Mouse (Mus musculus): Measurements from ENCODE around the gene Srgn.

GRCm38 (mm10) chr10:62474944-62475343 lies 52.3 kb downstream of the Srgn start:
- TF ChIP-seq EP300 (IDR thresholded peaks at IDR 0.05): no peak
- no peak for TF ChIP-seq CTCF (IDR thresholded peaks at IDR 0.05)
